Mouse (Mus musculus) cerebellum, adult 18-20 months (tissue): ENCODE results near the gene Nsmce3.

Experiments used
- DNase-seq, 2 experiments: peaks; one replicate each; pipeline ENCODE4 v3.0.0; 2021

Gene Nsmce3

GRCm38 (mm10) chr7:64872743-64873241 is at the start of gene Nsmce3:
Gene Nsmce3 (minus strand): TSS chr7:64872997.
- DNase-seq, result peak; percentile 96 to 99

GRCm38 (mm10) chr7:64921189-64921588 is 48.4 kb upstream of the Nsmce3 start:
- DNase-seq, result no peak

- DNase-seq, result no peak
Measured at GRCm38 (mm10) chr7:64920735-64921134, 47.9 kb upstream of the Nsmce3 start.

DNA sequence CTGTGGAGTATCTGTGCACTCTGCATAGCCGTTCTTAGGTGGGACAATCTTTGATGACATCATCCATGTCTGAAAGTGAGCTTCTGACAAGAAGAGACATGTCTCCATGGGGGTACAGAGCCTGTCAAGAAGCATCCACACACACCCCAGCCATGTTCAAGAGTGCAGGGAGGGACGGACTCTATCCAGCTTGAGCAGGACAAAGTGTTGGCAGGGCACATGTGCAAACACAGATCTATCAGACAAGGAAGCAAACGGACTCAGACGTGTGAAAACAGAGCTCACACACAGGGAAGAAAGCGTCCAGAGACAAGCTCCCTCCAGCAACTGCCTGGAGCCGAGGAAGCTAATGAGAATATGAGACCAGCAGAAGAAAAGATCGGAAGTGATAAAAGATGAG is 43.9 kb upstream of the Nsmce3 start:
- DNase-seq, result no peak

- DNase-seq, result no peak
Measured at GRCm38 (mm10) chr7:64915121-64915520, 42.3 kb upstream of the Nsmce3 start.

DNA sequence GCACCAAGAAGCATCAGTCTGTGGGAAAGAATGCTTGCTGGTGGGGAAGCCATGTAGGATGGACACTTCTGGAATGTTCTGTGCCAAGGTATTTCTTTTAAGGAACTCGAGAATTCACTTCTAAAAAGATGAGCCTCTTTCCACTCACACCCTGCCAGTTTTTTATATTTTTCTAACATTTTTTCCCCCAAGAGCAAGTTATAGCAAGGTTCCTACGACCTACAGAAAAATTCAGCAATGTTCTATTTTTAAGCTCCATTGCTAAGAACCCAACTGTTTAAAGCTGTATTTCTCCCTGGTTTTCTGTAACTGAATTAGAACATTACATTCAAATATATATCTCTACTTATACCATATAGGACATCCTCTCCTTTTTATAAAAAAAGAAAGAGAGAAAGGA is 39.1 kb upstream of the Nsmce3 start:
- DNase-seq, result no peak

GRCm38 (mm10) chr7:64910208-64910607 is 37.4 kb upstream of the Nsmce3 start:
- no peak for DNase-seq

DNA sequence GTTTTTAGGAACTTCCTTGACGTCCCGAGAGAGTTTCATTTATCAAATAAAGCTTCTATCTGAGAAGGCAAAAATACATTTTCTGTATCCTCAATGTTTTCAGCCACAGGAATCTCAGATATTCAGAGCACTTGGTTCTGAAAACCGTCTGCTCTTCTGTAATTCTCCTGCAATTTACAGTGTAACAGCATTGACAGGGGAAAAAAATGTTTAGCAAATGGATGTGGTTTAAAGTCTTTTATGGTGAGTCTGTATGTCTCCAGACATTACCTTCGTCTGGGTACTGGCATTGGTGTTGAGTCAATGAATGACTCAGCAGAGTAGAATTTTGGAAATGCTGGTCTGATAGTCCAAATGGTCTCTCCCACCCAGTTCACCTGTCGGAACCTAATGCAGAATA is 34.2 kb upstream of the Nsmce3 start:
- no peak for DNase-seq

DNA sequence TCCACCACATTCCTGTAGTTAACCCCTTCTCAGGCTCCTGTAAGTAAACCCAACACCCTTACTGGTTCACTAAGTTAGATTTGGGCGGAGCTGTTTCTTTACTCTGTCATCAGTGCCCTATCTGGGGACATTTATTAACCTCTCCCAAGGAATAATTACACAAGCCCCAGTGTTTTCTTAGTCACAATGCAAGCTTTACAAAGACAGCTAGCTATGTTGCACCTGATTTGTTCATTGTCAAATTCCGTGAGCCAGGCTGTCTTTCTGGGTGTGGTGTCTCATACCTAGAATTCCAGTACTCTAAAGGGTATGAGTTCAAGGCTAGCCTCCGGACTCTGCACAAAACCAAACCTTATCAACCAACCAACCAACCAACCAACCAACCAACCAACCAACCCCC is 32.7 kb upstream of the Nsmce3 start:
- no peak for DNase-seq

DNA sequence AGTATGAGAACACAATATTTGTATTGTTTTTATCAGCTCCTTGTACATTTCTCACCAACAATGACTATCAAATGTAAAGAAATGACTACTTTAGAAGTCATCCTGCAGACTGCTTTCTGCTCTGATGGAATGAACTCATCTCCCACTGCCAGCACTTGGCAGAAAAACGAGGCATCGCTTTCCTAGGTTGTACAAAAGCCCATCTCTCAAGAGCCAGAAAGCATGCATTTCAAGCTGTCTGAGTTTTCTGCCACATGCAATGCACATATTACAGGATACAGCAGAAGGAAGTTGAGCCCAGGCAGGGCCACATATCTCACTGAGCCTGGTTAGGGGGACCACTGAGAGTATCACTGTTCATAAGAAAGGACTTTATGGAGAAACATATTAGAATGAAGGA is 27.5 kb upstream of the Nsmce3 start:
- DNase-seq, result no peak

- no peak for DNase-seq
Measured at GRCm38 (mm10) chr7:64896587-64896986, 23.8 kb upstream of the Nsmce3 start.

DNA sequence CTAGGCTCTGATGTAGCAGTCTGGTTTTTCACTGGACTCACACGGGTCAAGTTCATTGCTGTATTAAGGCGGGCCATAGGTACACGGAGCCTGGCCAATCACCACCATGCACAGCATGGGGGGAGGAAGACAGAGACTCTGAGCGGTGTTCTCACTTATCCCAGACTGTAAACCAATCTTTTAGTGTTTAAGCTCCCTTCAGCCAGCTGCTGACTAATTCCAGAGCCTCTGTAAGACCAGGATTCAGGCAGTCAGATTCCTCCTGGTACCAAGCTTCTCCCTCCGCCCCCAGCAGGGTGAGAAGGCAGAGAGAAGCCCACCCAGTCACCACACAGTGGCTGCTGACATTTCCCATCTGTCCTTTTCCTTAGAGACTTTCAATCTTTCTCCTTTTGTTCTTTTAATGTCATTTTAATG is 22.9 kb upstream of the Nsmce3 start:
- no peak for DNase-seq

- no peak for DNase-seq
Measured at GRCm38 (mm10) chr7:64891139-64891538, 18.3 kb upstream of the Nsmce3 start.

GRCm38 (mm10) chr7:64889919-64890318 is 17.1 kb upstream of the Nsmce3 start:
- DNase-seq, result no peak

GRCm38 (mm10) chr7:64884187-64884862 is 11.5 kb upstream of the Nsmce3 start:
- no peak for DNase-seq

DNA sequence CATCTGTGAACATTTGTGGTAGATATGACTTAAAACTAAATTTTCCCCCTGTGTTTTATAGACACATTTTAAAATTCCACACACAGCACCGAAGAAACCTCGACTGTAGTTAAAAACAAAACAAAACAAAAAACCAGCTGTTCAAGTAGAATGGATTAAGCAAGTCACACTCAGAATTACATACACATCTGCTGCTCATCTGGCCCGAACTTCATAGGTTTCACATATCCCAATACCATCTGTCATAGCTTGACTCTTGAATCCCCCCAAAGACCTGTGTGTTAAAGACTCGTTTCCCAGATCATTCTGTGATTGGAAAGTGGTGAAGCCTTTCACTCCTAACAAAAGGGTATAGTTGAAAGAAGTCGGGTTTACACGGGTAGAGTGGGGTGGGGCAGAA is 9.4 kb upstream of the Nsmce3 start:
- no peak for DNase-seq

GRCm38 (mm10) chr7:64881387-64881786 is 8.6 kb upstream of the Nsmce3 start:
- no peak for DNase-seq

DNA sequence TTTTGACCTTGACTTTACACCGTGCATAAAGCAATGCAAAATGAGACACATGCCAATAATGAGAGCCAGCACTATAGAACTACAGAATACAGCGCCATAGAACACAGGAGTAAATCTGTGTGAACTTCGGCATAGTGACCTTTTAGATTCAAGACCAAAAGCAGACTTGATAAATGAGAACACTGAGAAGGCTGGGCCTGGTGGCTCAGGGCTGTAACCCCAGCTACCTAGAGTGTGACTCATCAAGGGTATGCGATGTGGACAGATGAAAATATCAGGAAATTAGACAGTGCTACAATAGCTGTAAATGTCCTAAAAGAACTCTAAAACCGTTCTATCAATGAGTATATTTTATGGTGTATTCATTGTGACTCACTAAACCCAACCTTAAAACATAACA is 7.6 kb upstream of the Nsmce3 start:
- DNase-seq, result no peak

GRCm38 (mm10) chr7:64874941-64875340 is 2.1 kb upstream of the Nsmce3 start:
- DNase-seq, result no peak

GRCm38 (mm10) chr7:64873266-64873665 is 469 bp upstream of the Nsmce3 start:
- DNase-seq, result no peak

DNA sequence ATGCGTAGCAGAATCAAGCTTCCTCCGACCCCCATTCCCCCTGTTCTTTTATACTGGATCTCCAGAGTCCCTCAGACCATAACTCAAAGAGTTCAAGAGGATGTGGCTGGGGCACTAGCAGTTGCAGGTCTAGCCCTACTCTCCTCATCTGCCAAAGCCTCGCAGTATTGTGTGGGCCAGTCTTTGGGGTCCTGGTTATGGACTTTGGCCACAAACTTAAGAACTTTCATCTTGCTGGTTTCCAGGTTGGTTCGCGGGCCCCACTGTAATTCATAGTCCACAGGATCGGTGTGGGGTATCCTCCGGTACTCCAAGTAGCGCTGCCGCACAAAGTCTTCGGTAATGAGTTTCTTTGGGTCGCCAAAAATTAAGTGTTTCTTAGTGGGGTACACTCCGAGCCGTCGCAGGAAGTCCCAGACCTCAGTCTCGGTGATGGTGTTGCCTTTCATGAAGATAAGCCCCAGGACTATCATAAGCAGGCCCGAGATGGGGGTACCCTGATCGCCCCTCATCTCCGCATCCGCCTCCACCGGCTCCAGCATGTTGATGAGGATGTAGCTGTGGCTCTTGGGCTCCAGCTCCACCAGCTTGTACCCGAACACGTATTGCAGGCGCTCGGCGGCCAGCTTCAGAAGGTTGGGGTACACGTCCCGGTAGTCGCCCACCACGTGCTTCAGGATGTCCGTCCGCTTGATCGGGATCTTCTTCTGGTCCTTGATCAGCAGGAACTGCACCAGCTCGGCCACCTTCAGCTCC is 632 bp downstream of the Nsmce3 start:
- DNase-seq, result peak in 1 of 2 experiments; percentile 16

DNA sequence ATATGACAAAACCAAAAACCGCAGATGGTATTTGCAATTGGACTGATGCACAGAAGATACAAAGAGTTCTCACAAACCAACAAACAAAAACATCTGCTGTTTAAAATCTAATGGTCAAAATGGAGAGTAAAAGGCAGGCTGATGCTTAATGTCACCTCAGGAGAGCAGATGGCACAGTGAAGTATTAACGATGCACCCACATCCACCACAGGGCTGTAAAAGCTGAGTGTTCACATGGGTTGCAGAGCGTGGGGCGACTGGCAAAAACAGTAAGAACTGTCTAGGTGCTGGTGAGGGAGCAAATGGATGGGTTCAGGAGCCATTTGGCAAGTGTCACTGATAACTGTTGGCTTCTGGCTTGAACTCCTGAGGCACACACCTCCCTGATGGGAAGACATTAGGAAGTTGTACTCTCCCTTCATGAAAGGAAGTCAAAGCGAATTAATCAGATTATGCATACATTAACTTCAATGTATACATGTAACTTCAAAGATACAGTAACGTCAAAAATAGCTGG is 3.2 kb downstream of the Nsmce3 start:
- no peak for DNase-seq

DNA sequence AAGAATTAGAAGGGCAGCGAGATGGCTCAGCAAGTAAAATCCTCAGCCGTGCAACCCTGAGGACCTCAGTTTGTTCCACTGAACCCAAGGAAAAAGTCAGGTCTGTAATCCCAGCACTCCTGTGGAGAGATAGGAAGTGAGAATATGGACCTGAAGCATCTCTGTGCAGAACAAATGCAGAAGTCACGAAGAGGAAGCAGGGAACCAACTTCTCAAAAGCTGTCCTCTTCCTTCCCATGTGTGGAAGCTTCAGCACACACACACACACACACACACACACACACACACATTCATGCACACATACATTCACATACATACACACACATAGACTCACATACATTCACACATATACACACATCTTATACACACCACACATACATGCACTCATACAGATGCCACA is 9.3 kb downstream of the Nsmce3 start:
- no peak for DNase-seq

DNA sequence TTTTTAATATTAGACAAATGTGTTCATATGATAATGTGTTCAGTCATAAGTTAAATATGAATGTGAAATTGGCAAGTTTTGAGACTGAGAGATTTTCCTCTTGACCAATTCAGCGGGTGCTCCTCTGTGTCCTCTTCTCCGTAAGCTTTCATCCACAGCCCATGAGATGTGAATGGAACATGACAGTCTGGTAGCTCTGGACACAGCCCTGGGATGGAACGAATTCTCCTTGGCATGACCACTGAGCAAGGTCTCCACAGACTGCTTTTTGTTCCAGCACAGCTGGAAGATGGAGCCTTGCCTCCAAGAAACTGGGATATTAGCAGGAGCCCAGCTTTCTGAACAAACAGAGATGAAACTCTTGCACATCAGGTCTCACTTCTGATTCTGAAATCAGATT is 9.8 kb downstream of the Nsmce3 start:
- DNase-seq, result no peak
